ENCODE assay signal across 9 mouse cellular contexts in genomic region chr1:57612931-57613804, GRCm38 (mm10).
DNase-seq lines count a peak whose midpoint lies in the region; ATAC-seq and TF ChIP-seq lines count a peak whose summit lies in the region.
"Had no signal": no experiment of that assay in that cellular context is flagged by ENCODE, and none has a peak within 500 bp of the region (broad histone marks: within the 10 kb centered on the region; RNA-seq: fewer than 3 reads in every experiment).

No protein-coding gene starts in this region.

- H3K4me3 ChIP-seq in intestine, postnatal 0 days (ENCODE audit: low read depth, low read length): no peak overlapping the region
- H3K4me3 ChIP-seq in midbrain, embryonic 12.5 days: no peak overlapping the region; the same call in 1 of the 2 replicates

- H3K27ac ChIP-seq in intestine, postnatal 0 days (ENCODE audit: low read depth, low read length): no peak overlapping the region
- 0 out of 2 replicates have a peak overlapping the region, but pooled peaks have one; percentile 20 for H3K27ac ChIP-seq in midbrain, embryonic 12.5 days (replicated peaks)

- no peaks in the 10 kb centered on the region for H3K9me3 ChIP-seq in intestine, postnatal 0 days (ENCODE audit: control insufficient read depth)
- no peaks in the 10 kb centered on the region for H3K9me3 ChIP-seq in midbrain, embryonic 12.5 days

- no peaks in the 10 kb centered on the region for H3K27me3 ChIP-seq in intestine, postnatal 0 days (replicated peaks; ENCODE audit: control insufficient read depth, insufficient read depth, low read length)
- peaks cover 10% of the 10 kb centered on the region for H3K27me3 ChIP-seq in midbrain, embryonic 12.5 days

- no peaks in the 10 kb centered on the region for H3K4me1 ChIP-seq in intestine, postnatal 0 days (replicated peaks; ENCODE audit: control insufficient read depth, insufficient read depth, low read length)
- H3K4me1 ChIP-seq in midbrain, embryonic 12.5 days: peaks cover 28% of the 10 kb centered on the region

- TF ChIP-seq POLR2A in brain, embryonic 14.5 days (IDR thresholded peaks at IDR 0.05; ENCODE audit: borderline replicate concordance, extremely low read depth, insufficient read depth, insufficient read length, poor library complexity, severe bottlenecking): no peak

- H3K36me3 ChIP-seq in intestine, postnatal 0 days (ENCODE audit: control insufficient read depth, insufficient read depth): no peaks in the 10 kb centered on the region
- H3K36me3 ChIP-seq in midbrain, embryonic 12.5 days: no peaks in the 10 kb centered on the region

- DNase-seq in adrenal gland, adult 2 months: peak; percentile 8
- no peak for DNase-seq in adrenal gland, postnatal 36 days
- DNase-seq in brain, embryonic 14.5 days (ENCODE audit: low read depth): peak; percentile 61
- DNase-seq in gastrocnemius, postnatal 25 days: no peak
- DNase-seq in natural killer cell, adult 2 months (ENCODE audit: low spot score in 2 of 2): no peak
- DNase-seq in ovary, postnatal 36 days (ENCODE audit: low spot score): no peak
- DNase-seq: right cerebral cortex, postnatal 4 days had no signal

- WGBS in intestine, postnatal 0 days: 16% methylated on average over 16 of the region's 17 CpGs
- WGBS in midbrain, embryonic 12.5 days: 14% methylated on average over 17 of the region's 17 CpGs

- TF ChIP-seq CTCF in brain, embryonic 14.5 days (IDR thresholded peaks at IDR 0.05; ENCODE audit: borderline replicate concordance, extremely low read depth, insufficient read depth, insufficient read length): no peak
- no peak for TF ChIP-seq CTCF in intestine, postnatal 0 days (IDR thresholded peaks at IDR 0.05; ENCODE audit: low read depth)

- no peak overlapping the region for H3K9ac ChIP-seq in intestine, postnatal 0 days (ENCODE audit: low read depth, low read length)
- H3K9ac ChIP-seq in midbrain, embryonic 12.5 days (replicated peaks): no peak overlapping the region

- ATAC-seq in intestine, postnatal 0 days: no peak
- ATAC-seq in midbrain, embryonic 12.5 days (ENCODE audit: low FRiP score, low read depth): no peak

- H3K4me2 ChIP-seq in intestine, postnatal 0 days (replicated peaks; ENCODE audit: low read depth): peak overlapping the region; percentile 40
- peak overlapping the region; percentile 41 for H3K4me2 ChIP-seq in midbrain, embryonic 12.5 days (replicated peaks)

Comparison
In these comparisons a context has a peak if more than half of its experiments do, and no peak if none do; other contexts are left out.
1. DNase-seq: peak in adrenal gland, adult 2 months (single experiment) and brain, embryonic 14.5 days (single experiment); none in adrenal gland, postnatal 36 days (0 of 2), gastrocnemius, postnatal 25 days (single experiment), natural killer cell, adult 2 months (0 of 2) and ovary, postnatal 36 days (single experiment).